Mouse (Mus musculus) Patski (cell line): ENCODE results near the gene Amz2. TPM values are rescaled to one million over a fixed set of nuclear protein-coding genes. Genes with fewer than 3 reads are reported as not detected.
"Not testable (repeated sequence)": the region's sequence is repeated elsewhere in the genome, so short reads cannot be mapped to it uniquely, and the experiment has no call there.

ENCODE experiments used
- ATAC-seq: fragments of 100-300 bp; one replicate; pipeline ENCODE4 v1.8.0; 2021
- CTCF ChIA-PET: fragments of 350-600 bp; sonication (Branson Sonifier 250); formaldehyde crosslinking; loops from one replicate; lab custom pipeline; 2022; ENCODE audit warnings: inconsistent platforms; lab: Charles Lee
- POLR2A ChIA-PET: fragments of 350-600 bp; sonication (Branson Sonifier 250); formaldehyde crosslinking; loops from one replicate; lab custom pipeline; 2022; ENCODE audit warnings: antibody characterized with exemption, inconsistent platforms; lab: Charles Lee
- DNase-seq: peaks from one replicate; pipeline ENCODE4 v3.0.0-alpha.2; 2011; ENCODE audit warnings: low read depth, low spot score
- H3K27me3 ChIP-seq: fragments of 371-371 bp; one replicate; pipeline ENCODE4 v1.5.1; 2021
- CTCF ChIP-seq: fragments of 100-300 bp; IDR thresholded peaks from one replicate; pipeline ENCODE4 v1.5.1; 2021
- in situ Hi-C: fragments of 300-500 bp; cut with MboI; formaldehyde crosslinking; loops from 3 replicates; pipeline ENCODE4 v1.11.1; 2018; ENCODE audit warnings: low pct_unique_long_range_greater_than_20kb, mixed read lengths
- polyA plus RNA-seq: library from polyadenylated mRNA; unstranded; gene quantifications from one replicate; pipeline ENCODE4 v1.2.3, GENCODE M21; 2021

Gene Amz2
- polyA plus RNA-seq, 1 experiment from 2014 or later, result 48.6 TPM

DNA sequence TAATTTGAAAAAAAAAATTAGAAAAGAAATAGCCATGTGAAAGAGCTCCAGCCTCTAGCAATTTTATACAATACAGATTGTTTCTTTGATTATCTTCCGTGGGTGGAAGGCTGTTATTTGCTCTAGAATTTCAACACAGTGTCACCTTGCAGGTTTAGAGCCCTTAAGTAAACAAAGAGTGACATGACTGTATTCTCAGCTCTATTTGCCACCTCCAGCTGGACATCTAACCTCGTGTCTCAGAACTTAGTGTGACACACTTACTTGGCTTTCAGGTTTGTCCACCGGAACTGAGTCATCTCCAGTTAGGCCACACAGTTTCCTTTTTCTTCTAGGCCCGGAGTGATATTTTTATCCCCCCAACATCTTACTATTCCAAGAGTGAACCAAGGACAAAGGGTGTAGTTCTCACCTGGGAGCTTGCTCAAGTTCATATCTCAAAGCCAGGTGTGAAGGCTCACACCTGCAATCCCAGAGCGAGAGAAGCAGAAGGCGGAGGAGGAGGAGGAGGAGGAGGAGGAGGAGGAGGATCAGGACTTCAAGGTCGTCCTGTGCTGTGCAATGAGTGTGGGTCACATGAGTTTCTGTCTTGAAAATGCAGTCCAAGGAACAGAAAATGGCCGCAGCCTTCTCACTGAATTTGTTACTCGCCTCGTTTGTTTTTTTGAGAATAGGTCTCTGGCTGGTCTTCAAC is 62.4 kb downstream of the Amz2 start:
- no peak for TF ChIP-seq CTCF
- POLR2A ChIA-PET, result no interaction called here
- DNase-seq (no peak), ATAC-seq (no peak)
- no peaks in the 10 kb centered on the region for H3K27me3 ChIP-seq
- CTCF ChIA-PET, result interaction anchor here (1.0 to 1.7 kb wide), 2 partner anchors 21 to 56 kb away, joined by 3 read pairs; no protein-coding TSS in a partner anchor
- in situ Hi-C loops, result no loop called here

DNA sequence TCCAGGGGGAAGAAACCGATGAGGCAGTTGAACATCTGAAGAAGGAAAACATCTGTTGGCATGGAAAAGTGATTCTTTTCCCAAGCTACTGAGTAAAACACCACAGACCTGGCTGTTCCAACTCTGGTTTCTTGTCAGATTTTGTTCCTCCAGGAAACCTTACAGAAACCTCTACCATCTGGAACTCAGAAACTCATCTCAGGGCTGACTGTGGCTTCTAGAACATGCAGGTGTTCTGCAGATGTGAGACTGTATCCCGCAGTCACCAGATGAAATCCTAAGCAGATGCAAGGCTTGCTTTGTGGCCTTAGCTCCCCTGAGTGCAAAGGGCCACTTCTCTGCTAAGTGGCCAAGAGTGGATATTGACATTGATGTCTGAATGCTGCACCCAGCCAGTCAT is 64.0 kb downstream of the Amz2 start:
- no peaks in the 10 kb centered on the region for H3K27me3 ChIP-seq
- in situ Hi-C loops, result no loop called here
- POLR2A ChIA-PET, result no interaction called here
- DNase-seq (no peak), ATAC-seq (no peak)
- TF ChIP-seq CTCF, result no peak
- CTCF ChIA-PET, result no interaction called here

DNA sequence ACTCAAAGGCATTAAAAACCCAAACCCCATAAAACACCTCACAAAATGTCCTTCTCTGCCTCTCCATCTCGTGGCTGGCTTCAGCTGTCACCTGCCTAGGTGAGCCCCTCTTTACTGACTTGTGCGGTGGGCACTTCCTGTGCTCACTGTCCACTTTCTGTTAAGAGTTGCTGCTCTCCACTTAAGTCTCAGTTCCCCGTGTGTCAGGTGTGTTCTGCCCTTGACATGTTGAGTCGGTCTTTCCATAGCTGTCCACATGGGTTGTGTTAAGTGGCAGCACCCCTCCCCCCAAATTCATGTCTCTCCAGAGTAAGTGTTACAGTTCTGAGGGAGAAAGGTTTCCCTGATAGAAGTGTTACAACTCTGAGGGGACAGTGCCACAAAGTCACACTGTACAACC is 66.1 kb downstream of the Amz2 start:
- CTCF ChIA-PET, result no interaction called here
- no peaks in the 10 kb centered on the region for H3K27me3 ChIP-seq
- POLR2A ChIA-PET, result no interaction called here
- no peak for DNase-seq
- ATAC-seq, result no peak
- in situ Hi-C loops, result no loop called here
- no peak for TF ChIP-seq CTCF

DNA sequence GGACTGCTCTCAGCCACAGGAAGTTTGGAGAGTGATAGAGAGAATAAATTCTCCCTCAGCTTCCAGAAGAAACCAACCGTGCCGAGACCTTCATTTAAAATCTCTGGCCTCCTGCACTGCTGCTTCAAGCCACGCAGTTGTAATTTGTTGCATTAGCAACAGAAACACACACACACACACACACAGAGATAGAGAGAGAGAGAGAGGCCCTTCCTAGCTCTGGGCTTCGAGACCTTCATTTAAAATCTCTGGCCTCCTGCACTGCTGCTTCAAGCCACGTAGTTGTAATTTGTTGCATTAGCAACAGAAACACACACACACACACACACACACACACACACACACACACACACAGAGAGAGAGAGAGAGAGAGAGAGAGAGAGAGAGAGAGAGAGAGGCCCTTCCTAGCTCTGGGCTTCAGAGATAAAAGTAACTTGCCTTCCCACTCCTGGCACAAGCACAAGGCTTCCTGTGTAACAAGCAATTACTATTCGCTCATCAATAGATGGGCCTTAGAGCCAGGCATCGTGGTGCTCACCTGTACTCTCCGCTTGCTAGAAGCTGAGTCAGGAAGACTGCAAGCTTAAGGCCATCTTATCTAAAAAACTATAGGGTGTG is 67.2 kb downstream of the Amz2 start:
- DNase-seq, in situ Hi-C loops, H3K27me3 ChIP-seq, CTCF ChIA-PET, ATAC-seq: not testable (repeated sequence)
- POLR2A ChIA-PET, result interaction anchor here (0.6 to 0.7 kb wide), 2 partner anchors 15 to 23 kb away, joined by 3 read pairs; no protein-coding TSS in a partner anchor

DNA sequence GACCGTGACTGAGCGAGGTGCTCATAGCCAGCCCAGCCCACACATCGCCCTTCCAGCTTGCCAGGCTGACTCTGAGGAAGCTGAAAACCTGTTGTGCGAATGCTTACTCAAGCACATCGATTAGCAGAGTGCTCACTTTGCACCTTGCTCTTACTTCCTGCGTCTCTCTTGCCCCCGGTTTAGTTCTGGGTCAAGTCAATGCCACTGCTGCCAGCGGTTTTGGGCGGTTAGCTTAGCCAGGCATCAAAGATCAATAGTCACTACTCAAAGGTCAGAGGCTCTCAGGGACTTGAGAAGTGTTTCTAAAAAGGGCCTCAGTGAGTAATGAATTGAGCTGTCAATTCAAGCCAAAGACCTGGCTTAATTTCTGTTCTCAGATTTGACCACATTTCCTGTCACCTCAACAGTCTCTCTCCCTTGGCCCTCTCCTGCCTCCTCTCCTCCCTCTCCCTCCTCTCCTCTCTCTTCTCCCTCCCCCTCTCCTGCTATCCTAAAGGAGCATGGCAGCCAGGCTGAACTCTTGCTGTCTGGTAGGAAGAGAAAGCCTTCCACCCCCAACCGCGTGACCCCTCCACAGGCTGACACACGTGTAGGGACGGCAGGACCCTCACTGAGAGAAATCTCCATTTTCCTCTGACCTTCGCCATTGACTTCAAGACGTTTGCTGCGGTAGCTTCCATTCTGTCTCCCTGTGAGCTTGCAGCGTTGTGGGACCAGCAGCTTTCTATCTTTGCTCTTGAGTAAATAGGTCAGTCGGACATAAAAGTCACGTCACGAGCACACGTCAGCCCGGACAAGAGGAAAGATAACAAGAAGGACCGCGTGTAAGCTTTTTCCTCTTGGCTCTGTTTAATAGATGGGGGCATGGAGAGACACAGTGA is 69.4 kb downstream of the Amz2 start:
- DNase-seq, result no peak
- POLR2A ChIA-PET, result no interaction called here

DNA sequence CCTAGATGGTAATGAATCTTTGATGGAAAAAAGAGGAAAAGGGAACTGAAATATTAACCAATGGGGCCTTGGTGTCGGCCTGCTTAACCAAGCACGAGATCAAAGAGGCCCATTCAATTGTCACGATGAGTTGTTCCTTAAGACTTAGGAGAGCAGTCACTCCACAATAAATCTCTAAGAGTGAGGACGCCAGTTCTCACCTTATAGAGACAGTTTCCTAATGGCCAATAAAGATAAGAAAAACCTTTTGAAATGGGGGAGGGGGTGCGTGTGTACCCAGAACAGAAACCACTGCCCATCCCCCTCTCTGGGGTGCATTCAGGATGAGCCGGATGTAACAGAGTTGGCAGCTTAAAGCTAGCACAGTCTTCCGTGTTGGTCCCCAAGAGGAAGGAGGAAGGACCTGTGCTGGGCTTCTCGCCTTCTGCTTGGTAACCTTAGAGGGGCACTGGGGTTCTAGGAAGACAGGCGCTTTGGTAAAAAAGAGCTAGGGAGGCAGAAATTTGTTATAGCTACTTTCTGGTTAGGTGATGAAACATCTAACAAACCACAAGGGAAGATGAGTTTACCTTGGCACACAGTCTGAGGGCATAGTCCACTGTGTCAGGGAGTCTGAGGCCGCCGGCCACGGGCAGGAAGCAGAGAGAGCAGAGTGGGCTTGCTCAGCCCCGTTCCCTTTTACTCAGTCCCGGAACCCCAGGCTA is 70.2 kb downstream of the Amz2 start:
- TF ChIP-seq CTCF, result no peak
- DNase-seq (no peak), ATAC-seq (no peak)
- ChIA-PET POLR2A (interaction anchor here (0.6 kb wide), 1 partner anchor 28 kb away, joined by 3 read pairs; no protein-coding TSS in a partner anchor), CTCF (no interaction called here)
- in situ Hi-C loops, result no loop called here
- no peaks in the 10 kb centered on the region for H3K27me3 ChIP-seq

More for the DNA sequence above, 69.4 kb downstream of the Amz2 start:
- in situ Hi-C loops, result no loop called here
- no peak for TF ChIP-seq CTCF
- CTCF ChIA-PET, result no interaction called here
- ATAC-seq, result no peak
- H3K27me3 ChIP-seq, result no peaks in the 10 kb centered on the region

DNA sequence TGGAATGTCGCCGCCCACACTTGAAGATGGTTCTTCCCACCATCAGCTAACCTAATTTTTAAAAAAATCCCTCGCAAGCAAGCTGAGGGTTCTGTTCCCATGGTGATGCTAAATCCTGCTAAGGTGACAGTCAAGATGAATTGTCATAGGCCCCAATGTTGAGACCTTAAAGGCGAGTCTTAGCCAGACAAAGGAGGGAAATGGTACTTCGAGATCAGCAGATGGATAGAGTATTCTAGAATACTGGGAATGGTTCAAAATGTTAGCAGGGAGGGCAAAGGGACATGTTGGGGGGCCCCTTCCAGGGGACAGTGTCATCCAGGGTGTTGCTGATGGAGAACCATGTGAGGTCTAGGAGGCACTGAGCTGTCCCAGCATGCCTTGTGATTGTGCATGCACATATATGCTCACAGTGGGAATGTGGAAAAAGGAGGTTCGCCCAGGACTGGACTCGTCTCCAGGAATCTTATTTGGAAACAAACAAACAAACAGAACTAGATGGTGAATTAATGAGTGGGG is 70.8 kb downstream of the Amz2 start:
- DNase-seq (no peak), ATAC-seq (no peak)
- ChIA-PET CTCF (no interaction called here), POLR2A (interaction anchor here (0.6 kb wide), 1 partner anchor 28 kb away, joined by 3 read pairs; no protein-coding TSS in a partner anchor)
- no peaks in the 10 kb centered on the region for H3K27me3 ChIP-seq
- in situ Hi-C loops, result no loop called here
- no peak for TF ChIP-seq CTCF

DNA sequence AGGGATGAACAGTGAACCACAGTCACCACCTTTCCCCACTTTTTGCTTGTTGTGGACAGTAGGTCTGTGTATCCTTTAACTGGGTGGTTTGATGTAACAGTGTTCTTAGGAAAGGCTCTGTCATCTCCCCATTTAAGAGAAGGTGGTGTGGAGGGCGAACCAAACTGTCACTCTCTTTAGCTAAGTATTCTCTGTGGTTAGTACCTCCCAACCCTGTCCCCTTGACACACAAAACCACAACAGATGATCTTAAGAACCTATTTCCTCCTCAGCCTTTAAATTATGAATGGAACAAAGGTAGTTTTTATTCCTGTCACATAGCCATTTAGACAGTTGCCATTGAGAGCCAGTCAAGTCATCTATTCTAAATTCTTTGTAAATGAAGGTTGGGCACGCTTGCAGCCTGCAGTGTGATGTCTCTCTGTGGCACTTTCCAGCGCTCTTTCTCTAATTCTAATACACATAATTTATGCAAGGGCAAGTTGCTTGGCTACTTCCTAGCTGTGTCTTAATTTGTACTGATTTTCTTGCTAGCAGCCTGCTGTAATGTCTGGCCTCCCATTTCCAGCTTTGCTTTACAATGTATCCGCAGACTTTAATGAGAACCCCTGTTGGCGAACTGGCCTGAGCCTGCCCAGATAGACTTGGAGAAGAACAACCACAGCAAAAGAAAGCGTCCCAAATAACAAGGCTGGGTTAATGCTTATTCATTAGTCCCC is 71.4 kb downstream of the Amz2 start:
- DNase-seq, result no peak
- in situ Hi-C loops, result no loop called here
- POLR2A ChIA-PET, result no interaction called here
- TF ChIP-seq CTCF, result no peak
- no peak for ATAC-seq
- H3K27me3 ChIP-seq, result no peaks in the 10 kb centered on the region
- CTCF ChIA-PET, result interaction anchor here (0.9 kb wide), 1 partner anchor 8 kb away, joined by 4 read pairs; no protein-coding TSS in a partner anchor

DNA sequence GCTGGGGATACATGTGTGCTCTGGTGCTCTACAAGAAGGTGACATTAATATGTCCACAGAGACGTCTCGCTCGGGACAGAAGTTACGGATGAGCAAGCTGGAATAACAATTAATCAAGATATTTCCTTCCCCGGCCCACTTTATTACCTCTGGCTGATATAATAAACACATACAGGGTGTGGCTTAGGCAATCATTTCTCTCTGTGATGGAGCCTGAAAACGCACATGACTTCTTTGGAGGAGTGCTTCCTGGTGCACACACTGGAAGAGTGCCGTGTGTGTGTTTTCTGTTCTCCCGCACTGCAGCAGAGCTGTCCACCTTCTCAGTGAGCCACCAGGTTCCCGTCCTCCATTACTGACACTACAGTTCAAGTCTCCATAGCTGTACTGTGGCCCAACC is 72.2 kb downstream of the Amz2 start:
- no peak for DNase-seq
- POLR2A ChIA-PET, result no interaction called here
- CTCF ChIA-PET, result interaction anchor here (0.9 kb wide), 1 partner anchor 9 kb away, joined by 4 read pairs; no protein-coding TSS in a partner anchor
- TF ChIP-seq CTCF, result no peak
- no peaks in the 10 kb centered on the region for H3K27me3 ChIP-seq
- in situ Hi-C loops, result no loop called here
- no peak for ATAC-seq
